Mouse (Mus musculus) MEL (cell line): ENCODE measurements at regions not wholly inside any gene's neighbourhood (a gene's known extent, or its start where the extent isn't known, plus 50 kb on each side); places are given as distances from the start of the nearest gene placed in this dataset.

Source experiments
- DNase-seq: peaks from one replicate; pipeline ENCODE4 v3.0.0; 2011; ENCODE audit warnings: low read depth, low spot score
- H3K27ac ChIP-seq: 2 replicates; pipeline ENCODE4 v1.5.1; 2012; ENCODE audit warnings: low read depth, mild to moderate bottlenecking, control low read depth, low read length, moderate library complexity; ENCODE audit not compliant: control insufficient read depth
- H3K27me3 ChIP-seq, 2 experiments: fragments of 150-350 bp in 1 of 2; sonication (generic) in 1 of 2; 2 replicates each; pipeline ENCODE4 v1.6.1; 2012; ENCODE audit warnings: low read length in 2 of 2, mild to moderate bottlenecking in 2 of 2, improper control_type of control experiment in 1 of 2, moderate library complexity in 1 of 2; ENCODE audit not compliant: insufficient read depth in 2 of 2, control insufficient read depth in 1 of 2
- H3K36me3 ChIP-seq, 2 experiments: 2 replicates each; pipeline ENCODE4 v1.6.1; 2012 to 2014; ENCODE audit warnings: low read length in 2 of 2, improper control_type of control experiment in 1 of 2, inconsistent platforms in 1 of 2, mild to moderate bottlenecking in 1 of 2; ENCODE audit not compliant: insufficient read depth in 2 of 2, control insufficient read depth in 1 of 2
- H3K4me1 ChIP-seq, 2 experiments: fragments of 150-350 bp in 1 of 2; sonication (generic) in 1 of 2; 2 replicates each; pipeline ENCODE4 v1.6.1; 2012; ENCODE audit warnings: low read length in 2 of 2, improper control_type of control experiment in 1 of 2, mild to moderate bottlenecking in 1 of 2; ENCODE audit not compliant: insufficient read depth in 2 of 2, control insufficient read depth in 1 of 2
- H3K4me3 ChIP-seq, 2 experiments: fragments of 150-350 bp in 1 of 2; sonication (generic) in 1 of 2; 2 replicates each; pipeline ENCODE4 v1.5.1; 2012; ENCODE audit warnings: low read depth in 2 of 2, low read length in 2 of 2, mild to moderate bottlenecking in 2 of 2, moderate library complexity in 2 of 2, control low read depth in 1 of 2, improper control_type of control experiment in 1 of 2; ENCODE audit not compliant: control insufficient read depth in 1 of 2, insufficient read depth in 1 of 2
- H3K79me2 ChIP-seq: 2 replicates; pipeline ENCODE4 v1.6.1; 2012; ENCODE audit warnings: mild to moderate bottlenecking, low read length, moderate library complexity; ENCODE audit not compliant: control insufficient read depth, poor library complexity, insufficient read depth
- H3K9ac ChIP-seq: 2 replicates; pipeline ENCODE4 v1.6.1; 2012; ENCODE audit warnings: low read depth, mild to moderate bottlenecking, control low read depth, low read length, moderate library complexity; ENCODE audit not compliant: control insufficient read depth, poor library complexity, severe bottlenecking
- H3K9me3 ChIP-seq: fragments of 150-350 bp; sonication (generic); replicated peaks from 2 replicates; pipeline ENCODE4 v1.6.1; 2012; ENCODE audit warnings: mild to moderate bottlenecking, low read length, improper control_type of control experiment, moderate library complexity; ENCODE audit not compliant: insufficient read depth
- BHLHE40 ChIP-seq: IDR thresholded peaks from 2 replicates; pipeline ENCODE4 v1.6.1; 2012; ENCODE audit warnings: low read depth, mild to moderate bottlenecking, inconsistent platforms, low read length, improper control_type of control experiment, borderline replicate concordance
- CTCF ChIP-seq, 3 experiments: IDR thresholded peaks in 2 of 3; conservative IDR thresholded peaks in 1 of 3; 2 replicates each; pipeline ENCODE4 v1.5.1; 2011 to 2012; ENCODE audit warnings: low read length in 3 of 3, low read depth in 2 of 3, mild to moderate bottlenecking in 2 of 3, improper control_type of control experiment in 1 of 3, inconsistent platforms in 1 of 3, mixed read lengths in 1 of 3, moderate library complexity in 1 of 3; ENCODE audit not compliant: control insufficient read depth in 1 of 3, insufficient read depth in 1 of 3, poor library complexity in 1 of 3, severe bottlenecking in 1 of 3
- ELF1 ChIP-seq: IDR thresholded peaks from 2 replicates; pipeline ENCODE4 v1.6.1; 2014; ENCODE audit warnings: low read depth, mild to moderate bottlenecking, inconsistent platforms, low read length, improper control_type of control experiment, moderate library complexity
- ETS1 ChIP-seq: IDR thresholded peaks from 2 replicates; pipeline ENCODE4 v1.6.1; 2012; ENCODE audit warnings: low read depth, mild to moderate bottlenecking, inconsistent platforms, low read length, improper control_type of control experiment, moderate library complexity
- GATA1 ChIP-seq: IDR thresholded peaks from 2 replicates; pipeline ENCODE4 v1.6.1; 2011; ENCODE audit warnings: low read depth, low read length, improper control_type of control experiment
- HCFC1 ChIP-seq: IDR thresholded peaks from 2 replicates; pipeline ENCODE4 v1.6.1; 2012; ENCODE audit warnings: low read depth, mild to moderate bottlenecking, inconsistent platforms, low read length, improper control_type of control experiment, moderate library complexity
- JUND ChIP-seq: IDR thresholded peaks from 2 replicates; pipeline ENCODE4 v1.6.1; 2011; ENCODE audit warnings: low read depth, mild to moderate bottlenecking, improper control_type of control experiment, low read length
- KAT2A ChIP-seq: conservative IDR thresholded peaks from 2 replicates; pipeline ENCODE4 v1.6.1; 2012; ENCODE audit warnings: low read depth, low read length, improper control_type of control experiment, inconsistent platforms
- MAFK ChIP-seq: IDR thresholded peaks from 2 replicates; pipeline ENCODE4 v1.6.1; 2011; ENCODE audit warnings: low read depth, mild to moderate bottlenecking, low read length, improper control_type of control experiment, borderline replicate concordance
- MAX ChIP-seq: IDR thresholded peaks from 2 replicates; pipeline ENCODE4 v1.6.1; 2011; ENCODE audit warnings: low read length, improper control_type of control experiment
- MAZ ChIP-seq: IDR thresholded peaks from 2 replicates; pipeline ENCODE4 v1.6.1; 2012; ENCODE audit warnings: low read depth, mild to moderate bottlenecking, inconsistent platforms, low read length, improper control_type of control experiment
- MYB ChIP-seq: IDR thresholded peaks from 2 replicates; pipeline ENCODE4 v1.6.1; 2011; ENCODE audit warnings: mild to moderate bottlenecking, low read depth, low read length, improper control_type of control experiment
- NELFE ChIP-seq: IDR thresholded peaks from 2 replicates; pipeline ENCODE4 v1.6.1; 2011; ENCODE audit warnings: low read depth, low read length, improper control_type of control experiment
- NRF1 ChIP-seq: IDR thresholded peaks from 2 replicates; pipeline ENCODE4 v1.6.1; 2014; ENCODE audit warnings: low read depth, mild to moderate bottlenecking, inconsistent platforms, low read length, improper control_type of control experiment, moderate library complexity; ENCODE audit not compliant: poor library complexity, insufficient read depth, severe bottlenecking
- POLR2AphosphoS5 ChIP-seq: IDR thresholded peaks from 2 replicates; pipeline ENCODE4 v1.6.1; 2012; ENCODE audit warnings: low read depth, borderline replicate concordance, mild to moderate bottlenecking, inconsistent platforms, low read length, moderate library complexity, mixed read lengths
- RCOR1 ChIP-seq: IDR thresholded peaks from 2 replicates; pipeline ENCODE4 v1.6.1; 2012; ENCODE audit warnings: low read depth, mild to moderate bottlenecking, inconsistent platforms, low read length, improper control_type of control experiment
- SIN3A ChIP-seq: IDR thresholded peaks from 2 replicates; pipeline ENCODE4 v1.6.1; 2012; ENCODE audit warnings: low read length, improper control_type of control experiment, inconsistent platforms
- SMC3 ChIP-seq: IDR thresholded peaks from 2 replicates; pipeline ENCODE4 v1.6.1; 2011; ENCODE audit warnings: low read depth, low read length, improper control_type of control experiment
- TAL1 ChIP-seq: IDR thresholded peaks from 2 replicates; pipeline ENCODE4 v1.6.1; 2012; ENCODE audit warnings: mild to moderate bottlenecking, inconsistent platforms, low read length, moderate library complexity, mixed read lengths
- TBP ChIP-seq: IDR thresholded peaks from 2 replicates; pipeline ENCODE4 v1.8.0; 2011; ENCODE audit warnings: low read depth, low read length, improper control_type of control experiment
- TCF12 ChIP-seq: IDR thresholded peaks from 2 replicates; pipeline ENCODE4 v1.6.1; 2014; ENCODE audit warnings: low read depth, mild to moderate bottlenecking, inconsistent platforms, low read length, improper control_type of control experiment, moderate library complexity
- UBTF ChIP-seq: IDR thresholded peaks from 2 replicates; pipeline ENCODE4 v1.6.1; 2012; ENCODE audit warnings: low read depth, mild to moderate bottlenecking, inconsistent platforms, low read length, improper control_type of control experiment, moderate library complexity, borderline replicate concordance; ENCODE audit not compliant: insufficient read depth
- USF1 ChIP-seq: IDR thresholded peaks from 2 replicates; pipeline ENCODE4 v1.6.1; 2014; ENCODE audit warnings: low read depth, mild to moderate bottlenecking, inconsistent platforms, low read length, improper control_type of control experiment, moderate library complexity
- USF2 ChIP-seq, 2 experiments: IDR thresholded peaks; 2 replicates each; pipeline ENCODE4 v1.6.1; 2011 to 2012; ENCODE audit warnings: improper control_type of control experiment in 2 of 2, low read length in 2 of 2, borderline replicate concordance in 1 of 2, inconsistent platforms in 1 of 2, low read depth in 1 of 2, mild to moderate bottlenecking in 1 of 2; ENCODE audit not compliant: insufficient read depth in 1 of 2
- ZMIZ1 ChIP-seq: IDR thresholded peaks from 2 replicates; pipeline ENCODE4 v1.6.1; 2012; ENCODE audit warnings: low read depth, mild to moderate bottlenecking, inconsistent platforms, low read length, improper control_type of control experiment, moderate library complexity

DNA sequence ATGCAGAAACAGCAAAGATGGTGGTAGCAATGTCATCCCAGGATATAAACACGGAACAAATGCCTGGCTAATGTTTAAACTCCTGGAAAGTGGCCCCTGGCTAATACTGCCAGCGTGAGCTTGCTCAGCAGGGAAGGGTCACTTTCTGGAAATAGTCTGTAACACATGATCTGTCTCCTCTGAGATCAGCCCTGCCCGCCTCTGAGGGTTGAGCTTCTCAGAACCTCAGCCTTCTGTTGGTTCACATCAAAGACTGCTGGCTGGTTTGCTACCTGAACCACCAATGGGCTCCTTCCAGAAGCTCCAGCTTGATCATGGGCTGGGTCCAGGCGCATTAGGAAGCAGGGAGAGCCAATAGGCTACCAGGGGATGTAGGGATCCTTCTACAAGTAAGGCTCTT lies 226.0 kb upstream of the Kazn start:
- no peaks in the 10 kb centered on the region for H3K9me3 ChIP-seq
- H3K27me3 ChIP-seq, result no peaks in the 10 kb centered on the region
- TF ChIP-seq SIN3A (no peak), USF1 (no peak), BHLHE40 (no peak), ELF1 (no peak), MYB (no peak), UBTF (no peak), TCF12 (no peak), POLR2AphosphoS5 (no peak), NRF1 (no peak), NELFE (no peak), MAZ (no peak), MAFK (no peak), KAT2A (no peak), TAL1 (no peak), GATA1 (no peak), MAX (no peak), USF2 (IDR thresholded peaks at IDR 0.05; ENCODE audit: borderline replicate concordance in 1 of 2, insufficient read depth in 1 of 2, low read depth in 1 of 2, low read length in 2 of 2) (no peak), HCFC1 (no peak), RCOR1 (no peak), ETS1 (no peak)

DNA sequence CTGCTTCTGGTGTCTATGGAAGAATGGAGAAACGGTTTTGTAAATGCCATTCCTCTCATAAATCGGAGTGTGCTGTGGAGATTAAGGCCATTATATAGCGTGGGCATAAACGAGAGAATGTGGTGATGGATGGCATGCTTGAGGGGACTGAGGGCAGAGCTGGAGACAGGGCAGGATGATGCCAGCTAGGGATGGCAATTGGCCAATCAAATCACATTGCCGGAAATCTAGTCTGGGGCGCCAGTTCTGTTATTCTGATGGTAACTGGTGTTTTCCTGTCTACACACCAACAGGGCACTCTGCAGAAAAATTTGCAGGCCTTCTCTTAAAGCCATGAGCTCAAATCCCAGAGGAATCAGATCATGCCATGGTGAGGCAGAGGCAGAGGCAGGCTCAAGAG lies 224.9 kb upstream of the Kazn start:
- H3K9me3 ChIP-seq, result no peaks in the 10 kb centered on the region
- H3K36me3 ChIP-seq, result no peaks in the 10 kb centered on the region
- no peaks in the 10 kb centered on the region for H3K27me3 ChIP-seq
- no peaks in the 10 kb centered on the region for H3K79me2 ChIP-seq
- H3K4me1 ChIP-seq, result no peaks in the 10 kb centered on the region
- no peak overlapping the region for H3K9ac ChIP-seq
- H3K27ac ChIP-seq, result no peak overlapping the region
- DNase-seq, result no peak
- TF ChIP-seq POLR2AphosphoS5, result no peak
- TF ChIP-seq SIN3A, result no peak
- TF ChIP-seq SMC3, result no peak
- no peak for TF ChIP-seq JUND
- TF ChIP-seq TBP, result no peak
- TF ChIP-seq CTCF (IDR thresholded peaks at IDR 0.05 in 2 of 3, conservative IDR thresholded peaks at IDR 0.05 in 1 of 3; ENCODE audit: control insufficient read depth in 1 of 3, insufficient read depth in 1 of 3, low read depth in 2 of 3, low read length in 3 of 3, poor library complexity in 1 of 3, severe bottlenecking in 1 of 3), result no peak
- no peak for TF ChIP-seq ZMIZ1
- no peak overlapping the region for H3K4me3 ChIP-seq

More for the DNA sequence above, 226.0 kb upstream of the Kazn start:
- DNase-seq, result no peak
- Histone ChIP-seq H3K9ac (no peak overlapping the region), H3K27ac (no peak overlapping the region), H3K79me2 (no peaks in the 10 kb centered on the region), H3K4me3 (no peak overlapping the region), H3K4me1 (no peaks in the 10 kb centered on the region), H3K36me3 (no peaks in the 10 kb centered on the region)
